Mouse (Mus musculus) cortical plate, adult 2 months (tissue): ENCODE results near the gene Prr3.

ENCODE experiments used
- CTCF ChIP-seq: fragments of 200-500 bp; IDR thresholded peaks from 2 replicates; pipeline ENCODE4 v1.5.1; 2011; ENCODE audit warnings: mild to moderate bottlenecking, control low read depth, low read length; ENCODE audit not compliant: insufficient read depth; ENCODE audit errors: extremely low read depth
- POLR2A ChIP-seq: fragments of 200-500 bp; IDR thresholded peaks from 2 replicates; pipeline ENCODE4 v1.6.1; 2011; ENCODE audit warnings: mild to moderate bottlenecking, low read length, control low read depth; ENCODE audit not compliant: insufficient read depth; ENCODE audit errors: extremely low read depth

DNA sequence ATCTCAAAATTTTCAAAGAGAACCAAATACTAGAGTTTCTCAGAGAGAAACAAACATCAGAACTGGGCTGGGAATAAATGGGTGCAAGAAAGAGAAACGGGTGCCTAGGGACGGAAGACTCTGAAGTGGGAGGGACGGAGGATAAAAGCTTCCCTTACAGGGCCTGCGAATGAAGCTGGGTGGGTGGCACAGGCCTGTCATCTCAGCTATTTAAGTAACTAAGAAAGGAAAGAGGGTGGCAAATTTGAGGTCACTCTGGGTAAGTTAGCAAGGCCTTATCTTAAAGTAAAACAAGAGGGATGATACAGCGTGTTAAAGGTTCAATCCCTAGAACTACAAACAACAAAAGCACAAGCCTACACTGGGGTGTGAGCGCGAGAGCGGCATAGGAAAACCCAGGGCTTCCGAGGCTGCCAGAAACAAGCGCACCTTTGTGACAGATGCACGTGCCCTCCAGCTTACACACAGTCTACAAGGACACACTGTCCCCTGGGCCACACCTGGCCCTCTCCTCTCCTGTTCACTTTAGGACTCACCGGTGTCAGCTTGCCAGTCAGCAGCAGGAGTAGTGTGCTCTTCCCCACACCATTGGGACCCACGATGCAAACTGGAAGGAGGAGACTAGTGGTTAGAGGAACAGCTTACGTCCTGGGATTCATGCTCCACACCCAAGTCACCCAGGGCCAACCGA, 21.4 kb downstream of the Prr3 start:
- TF ChIP-seq POLR2A (no peak), CTCF (no peak)
